Mouse (Mus musculus) testis, postnatal 14 days (tissue): ENCODE results near the gene Tmem177.

Experiments
- DNase-seq: peaks from one replicate; pipeline ENCODE4 v3.0.0; 2021; ENCODE audit warnings: low spot score

The Tmem177 gene

GRCm38 (mm10) chr1:119889347-119889746, 23.7 kb downstream of the Tmem177 start:
- no peak for DNase-seq

GRCm38 (mm10) chr1:119886320-119886719, 26.7 kb downstream of the Tmem177 start:
- no peak for DNase-seq

GRCm38 (mm10) chr1:119884272-119884671, 28.7 kb downstream of the Tmem177 start:
- no peak for DNase-seq

- DNase-seq = no peak
Measured at GRCm38 (mm10) chr1:119878909-119879308, 34.1 kb downstream of the Tmem177 start.

- no peak for DNase-seq
Measured at GRCm38 (mm10) chr1:119877469-119877868, 35.5 kb downstream of the Tmem177 start.

GRCm38 (mm10) chr1:119868395-119869161, 44.4 kb downstream of the Tmem177 start:
- DNase-seq = no peak

- DNase-seq = no peak
Measured at GRCm38 (mm10) chr1:119867300-119867699, 45.7 kb downstream of the Tmem177 start.

GRCm38 (mm10) chr1:119865311-119865710, 47.7 kb downstream of the Tmem177 start:
- no peak for DNase-seq

GRCm38 (mm10) chr1:119863507-119864296, 49.3 kb downstream of the Tmem177 start:
- DNase-seq = no peak

GRCm38 (mm10) chr1:119859566-119859965, 53.4 kb downstream of the Tmem177 start:
- DNase-seq = no peak
